Mouse (Mus musculus): ENCODE results near the gene Cnp.

DNA sequence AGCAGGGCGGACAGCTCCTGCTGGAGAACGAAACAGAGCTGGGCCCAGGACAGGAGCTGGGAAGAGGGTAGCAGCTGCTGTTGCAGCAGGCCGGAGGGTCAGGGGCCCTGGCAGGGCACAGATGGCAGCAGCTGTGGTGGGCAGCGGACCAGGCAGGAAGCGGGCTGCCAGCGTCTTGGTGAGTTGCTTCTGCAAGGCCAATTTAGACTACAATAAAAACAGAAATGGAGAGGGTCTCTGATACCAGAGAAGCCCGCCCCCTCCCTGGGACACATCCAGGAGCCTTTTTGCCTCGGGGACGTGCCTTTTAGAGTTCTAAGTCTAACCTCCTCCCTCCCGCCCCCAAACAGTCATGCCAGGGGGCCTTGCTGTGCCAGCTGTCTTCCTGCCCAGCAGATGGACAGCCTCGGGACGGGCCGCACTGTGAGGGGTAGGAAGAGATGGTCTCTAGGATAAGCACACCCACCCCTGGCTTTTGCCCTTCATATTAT, 54.2 kb downstream of the Cnp start:
- TF ChIP-seq POLR2A (IDR thresholded peaks at IDR 0.05; ENCODE audit: borderline replicate concordance, extremely low read depth, low read depth, low read length): no peak
- TF ChIP-seq CTCF (IDR thresholded peaks at IDR 0.05; ENCODE audit: insufficient read depth, low read length): no peak
